Mouse (Mus musculus) large intestine, adult 2 months (tissue): ENCODE data around the gene Prrt1. TPM values are rescaled to one million over a fixed set of nuclear protein-coding genes. Genes with fewer than 3 reads are reported as not detected.
A peak's percentile ranks its signal among the peaks of the same experiment; 100 is the strongest.

Experiments used
- DNase-seq: peaks from one replicate; pipeline ENCODE4 v3.0.0-alpha.2; 2012; ENCODE audit warnings: low read depth, low spot score
- WGBS: fragments of 180-500 bp; shearing (Covaris S2); methylation state at CpG from one replicate; pipeline ENCODE4 v1.1.7; 2018; 5-methylcytosine and 5-hydroxymethylcytosine counted together
- polyA plus RNA-seq: library from polyadenylated mRNA; depleted of rRNA; stranded (reverse); fragments of >200 nt; gene quantifications from 2 replicates; pipeline ENCODE4 v1.2.3, GENCODE M21; 2012

Prrt1 gene
- polyA plus RNA-seq, 1 experiment: 4.5 TPM

- DNase-seq: no peak
- 46% methylated on average over 10 of the region's 10 CpGs for WGBS
Measured at GRCm38 (mm10) chr17:34645256-34645829, 16.0 kb downstream of the Prrt1 start.

- no peak for DNase-seq
- WGBS: 88% methylated on average over 30 of the region's 30 CpGs
Measured at GRCm38 (mm10) chr17:34645831-34646511, 16.6 kb downstream of the Prrt1 start.

DNA sequence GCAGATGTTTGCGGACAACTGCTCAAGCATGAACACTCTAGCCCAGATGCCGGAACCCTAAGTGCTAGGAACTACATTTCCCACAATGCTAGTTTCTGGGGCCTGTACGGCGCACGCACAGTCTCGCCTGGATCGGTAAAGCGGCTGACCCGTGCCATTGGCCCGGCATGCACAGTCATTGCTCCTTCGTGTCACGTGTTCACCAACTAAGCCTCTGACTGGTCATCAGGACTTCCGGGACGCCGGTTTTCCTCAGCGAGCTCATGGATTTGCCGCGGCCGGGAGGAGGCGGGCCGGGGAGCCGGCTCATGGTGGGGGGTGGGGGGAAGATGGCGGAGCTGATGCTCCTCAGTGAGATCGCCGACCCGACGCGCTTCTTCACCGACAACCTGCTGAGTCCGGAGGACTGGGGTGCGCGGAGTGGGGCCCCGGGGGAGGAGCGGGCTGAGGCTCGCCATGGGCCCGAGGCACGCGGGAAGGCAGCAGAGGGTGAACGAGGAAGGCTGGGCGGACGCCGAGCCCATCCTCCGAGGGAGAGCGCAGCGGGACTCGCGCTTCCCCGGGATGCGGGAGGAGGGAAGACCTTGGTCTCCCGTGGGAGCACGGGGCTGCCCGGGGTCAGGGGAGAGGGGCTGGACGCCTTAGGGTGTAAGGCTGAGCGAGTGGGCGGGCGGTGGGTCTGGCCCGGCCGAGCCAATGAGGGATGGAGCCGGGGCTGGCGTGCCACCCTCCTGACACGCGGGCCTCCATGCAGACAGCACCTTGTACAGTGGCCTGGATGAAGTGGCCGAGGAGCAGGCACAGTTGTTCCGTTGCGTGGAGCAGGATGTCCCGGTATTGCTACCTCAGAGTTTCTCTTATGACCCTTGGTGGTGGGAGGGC lies 17.8 kb downstream of the Prrt1 start, which contains the start of gene Atf6b:
TSS of gene Atf6b (plus strand) at position 241 of the 882 bp plus-strand sequence.
- DNase-seq: peak; percentile 98
- WGBS: under 1% methylated on average over 66 of the region's 66 CpGs

DNA sequence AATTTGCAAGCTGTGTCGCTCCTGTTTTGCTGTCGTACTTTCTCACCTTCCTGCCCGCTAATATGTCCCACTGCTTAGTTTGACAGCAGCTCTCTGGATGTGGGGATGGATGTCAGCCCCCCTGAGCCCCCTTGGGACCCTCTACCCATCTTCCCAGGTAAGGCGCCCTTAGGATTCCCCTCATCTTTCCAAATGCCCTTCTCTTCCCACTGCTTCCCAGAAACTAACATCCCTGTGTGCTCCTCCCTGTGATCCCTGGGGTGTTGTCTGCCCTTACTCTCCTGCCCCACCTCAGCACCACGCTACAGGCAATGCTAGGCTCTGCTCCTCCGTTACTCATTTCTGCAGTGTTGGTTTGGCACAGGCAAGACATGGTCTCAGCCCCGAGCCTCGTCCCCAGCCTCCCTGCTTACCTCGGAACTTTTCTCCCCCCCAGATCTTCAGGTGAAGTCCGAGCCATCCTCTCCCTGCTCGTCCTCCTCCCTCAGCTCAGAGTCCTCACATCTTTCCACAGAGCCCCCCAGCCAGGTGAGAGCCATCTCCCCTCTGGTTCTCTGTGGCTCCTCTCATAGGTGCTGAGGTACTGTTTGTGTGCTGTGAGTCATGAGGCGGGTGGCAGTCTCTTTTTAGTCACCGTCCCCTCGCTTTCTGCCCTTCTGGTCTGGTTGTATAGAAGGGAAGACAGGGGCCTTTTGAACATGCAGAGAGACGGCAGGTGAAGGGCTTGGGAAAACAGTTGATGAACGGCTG lies 19.0 kb downstream of the Prrt1 start:
- no peak for DNase-seq
- 84% methylated on average over 16 of the region's 16 CpGs for WGBS

DNA sequence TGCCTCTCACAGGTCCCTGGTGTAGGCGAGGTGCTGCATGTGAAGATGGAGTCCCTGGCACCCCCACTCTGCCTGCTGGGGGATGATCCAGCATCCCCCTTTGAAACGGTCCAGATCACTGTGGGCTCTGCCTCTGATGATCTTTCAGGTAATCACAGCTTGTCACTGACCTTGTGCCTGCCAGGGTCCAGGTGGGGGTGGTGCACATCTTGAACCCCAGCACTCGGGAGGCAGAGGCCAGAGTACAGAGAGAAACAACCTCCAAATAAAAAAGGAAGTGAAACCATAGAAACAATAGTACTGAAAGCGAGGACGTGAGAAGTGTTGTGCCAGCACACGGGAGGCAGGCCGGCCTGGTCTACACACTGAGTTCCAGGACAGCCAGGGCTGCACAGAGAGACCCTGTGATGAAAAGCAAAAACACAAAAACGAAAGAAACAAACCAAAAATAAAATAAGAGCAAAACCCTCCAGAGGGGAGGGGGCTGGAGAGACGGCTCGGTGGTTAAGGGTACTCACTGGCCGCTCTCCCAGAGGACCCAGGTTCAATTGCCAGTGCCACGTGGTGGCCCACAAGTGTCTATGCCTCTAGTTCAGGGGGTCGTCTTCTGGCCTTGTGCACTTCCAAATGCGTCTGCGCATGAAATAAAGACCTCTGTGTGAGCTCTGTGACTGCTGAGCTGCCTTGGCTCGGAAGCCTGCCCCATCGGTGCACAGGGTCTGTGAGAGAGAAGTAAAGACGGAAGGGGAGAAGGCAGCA lies 20.0 kb downstream of the Prrt1 start:
- DNase-seq: no peak
- WGBS: 81% methylated on average over 18 of the region's 18 CpGs

DNA sequence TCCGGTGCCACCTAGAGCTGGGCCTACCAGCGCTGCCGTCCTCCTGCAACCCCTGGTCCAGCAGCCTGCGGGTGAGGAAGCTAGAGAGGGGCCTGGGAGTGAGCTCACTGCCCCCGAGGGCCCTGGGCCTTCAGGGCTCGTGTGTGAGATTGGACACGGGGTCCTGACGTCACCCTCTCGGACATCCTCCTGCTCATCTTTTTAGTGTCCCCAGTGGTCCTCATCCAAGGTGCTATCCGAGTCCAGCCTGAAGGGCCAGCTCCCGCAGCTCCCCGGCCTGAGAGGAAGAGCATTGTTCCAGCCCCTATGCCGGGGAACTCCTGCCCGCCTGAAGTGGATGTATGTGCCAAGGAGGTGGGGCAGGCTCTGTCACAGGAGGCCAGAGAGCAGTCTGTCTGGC lies 21.4 kb downstream of the Prrt1 start:
- no peak for DNase-seq

GRCm38 (mm10) chr17:34651507-34652221 lies 22.3 kb downstream of the Prrt1 start:
- no peak for DNase-seq
- WGBS: 52% methylated on average over 19 of the region's 19 CpGs

More for the DNA sequence above, 21.4 kb downstream of the Prrt1 start:
- WGBS: 89% methylated on average over 14 of the region's 14 CpGs

GRCm38 (mm10) chr17:34652546-34652945 lies 23.2 kb downstream of the Prrt1 start:
- WGBS: 95% methylated on average over 10 of the region's 10 CpGs
- no peak for DNase-seq

DNA sequence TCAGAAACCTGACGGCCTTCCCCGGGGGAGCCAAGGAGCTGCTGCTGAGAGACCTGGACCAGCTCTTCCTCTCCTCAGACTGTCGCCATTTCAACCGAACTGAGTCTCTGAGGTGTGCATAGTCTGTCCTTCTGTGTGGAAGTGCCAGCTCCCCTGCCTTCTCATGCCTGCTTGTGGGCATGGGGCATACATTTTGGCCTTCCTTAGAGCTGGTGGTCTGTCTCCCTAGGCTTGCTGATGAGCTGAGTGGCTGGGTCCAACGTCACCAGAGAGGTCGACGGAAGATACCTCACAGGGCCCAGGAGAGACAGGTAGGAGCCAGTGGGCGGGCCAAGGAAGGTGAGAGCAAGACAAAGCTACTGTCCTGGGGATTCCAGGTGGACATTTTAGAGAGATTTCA lies 23.7 kb downstream of the Prrt1 start:
- WGBS: 91% methylated on average over 8 of the region's 8 CpGs
- no peak for DNase-seq

DNA sequence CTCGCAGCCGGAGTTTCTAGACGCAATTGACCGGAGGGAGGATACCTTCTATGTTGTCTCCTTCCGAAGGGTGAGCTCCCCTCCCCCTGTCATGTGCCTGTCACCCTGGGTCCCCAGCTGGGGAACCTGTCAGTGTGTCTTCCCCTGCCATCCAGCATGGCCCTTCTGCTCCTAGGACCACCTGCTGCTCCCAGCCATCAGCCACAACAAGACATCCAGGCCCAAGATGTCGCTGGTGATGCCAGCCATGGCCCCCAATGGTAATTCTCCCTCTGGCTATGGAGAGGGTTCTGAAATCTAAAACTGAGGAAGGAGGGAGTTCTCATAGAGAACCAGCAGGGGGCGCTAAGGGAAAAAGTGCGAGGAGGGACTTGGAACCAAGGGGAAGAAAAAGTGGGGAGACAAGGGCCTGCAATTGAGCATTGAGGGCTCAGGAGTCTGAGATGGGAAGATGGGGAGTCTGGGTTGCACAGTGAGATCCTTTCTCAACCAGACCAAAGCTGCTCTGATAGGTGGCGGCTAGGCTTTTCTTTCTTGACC lies 24.5 kb downstream of the Prrt1 start:
- DNase-seq: peak; percentile 50
- 63% methylated on average over 9 of the region's 9 CpGs for WGBS

- DNase-seq: no peak
- 87% methylated on average over 13 of the region's 13 CpGs for WGBS
Measured at GRCm38 (mm10) chr17:34654392-34654791, 25.1 kb downstream of the Prrt1 start.

- 57% methylated on average over 7 of the region's 7 CpGs for WGBS
- DNase-seq: no peak
Measured at GRCm38 (mm10) chr17:34655160-34655559, 25.8 kb downstream of the Prrt1 start.

DNA sequence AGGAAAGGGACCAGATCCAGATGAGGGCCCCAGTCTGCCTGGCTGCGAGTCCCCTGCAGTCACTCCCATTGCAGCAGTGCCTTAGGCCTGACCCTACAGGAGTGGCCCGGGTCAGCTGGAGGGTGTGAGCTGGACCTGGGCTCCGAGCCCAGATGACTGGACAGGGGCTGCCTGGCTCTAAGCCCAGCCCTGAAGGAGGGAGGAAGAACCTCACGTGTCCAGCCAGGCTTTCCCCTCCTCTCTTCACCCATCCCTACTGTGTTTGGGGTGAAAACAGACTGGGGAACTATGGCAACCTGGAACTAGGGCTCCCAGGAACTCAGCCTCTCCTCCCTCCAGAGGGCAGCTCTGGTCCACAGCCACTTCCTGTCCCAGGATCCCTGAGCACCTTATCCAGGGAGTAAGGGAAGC lies 26.3 kb downstream of the Prrt1 start:
- DNase-seq: no peak
- WGBS: 9% methylated on average over 4 of the region's 4 CpGs

DNA sequence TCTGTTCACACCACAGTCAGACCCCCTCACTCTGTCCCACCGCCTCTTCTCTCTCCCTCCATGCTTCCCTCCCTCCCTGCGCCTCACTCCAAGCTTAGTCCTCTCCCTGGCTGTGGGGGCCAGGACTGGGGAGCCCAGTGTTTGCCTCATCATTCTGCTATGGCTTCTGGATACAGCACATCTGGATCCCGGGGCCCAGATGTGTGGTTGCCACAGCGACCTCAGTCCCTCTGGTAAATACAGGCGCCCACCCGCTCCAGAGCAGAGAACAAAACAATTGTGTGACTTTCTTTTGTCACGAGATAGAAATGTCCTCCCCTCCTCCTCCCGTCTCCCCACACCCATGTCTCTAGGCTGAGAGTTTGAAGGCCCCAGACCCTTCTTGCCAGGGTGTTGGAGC lies 27.3 kb downstream of the Prrt1 start:
- 54% methylated on average over 8 of the region's 8 CpGs for WGBS
- no peak for DNase-seq

DNA sequence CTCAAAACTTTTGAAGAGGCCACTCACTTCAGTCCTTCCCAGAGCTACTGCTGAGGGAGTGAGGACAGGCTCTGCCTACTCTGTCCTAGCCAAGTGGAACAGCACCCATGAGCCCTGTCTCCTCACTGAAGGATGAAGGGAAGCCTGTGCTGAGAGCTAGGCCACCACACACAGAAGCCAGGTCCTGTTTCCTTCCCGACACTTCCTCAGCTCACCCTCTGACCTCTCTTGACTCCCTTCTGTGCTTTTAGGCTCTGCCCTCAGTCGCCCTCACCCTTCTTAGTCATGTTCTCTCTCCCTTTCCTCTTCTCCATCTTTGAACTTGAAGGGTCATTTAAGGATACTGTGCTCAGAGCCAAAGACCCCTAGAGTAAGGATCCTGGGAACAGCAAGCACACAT lies 27.9 kb downstream of the Prrt1 start:
- 33% methylated on average over 2 of the region's 2 CpGs for WGBS
- no peak for DNase-seq

GRCm38 (mm10) chr17:34658145-34658544 lies 28.8 kb downstream of the Prrt1 start:
- DNase-seq: no peak
- WGBS: 54% methylated on average over 2 of the region's 2 CpGs

DNA sequence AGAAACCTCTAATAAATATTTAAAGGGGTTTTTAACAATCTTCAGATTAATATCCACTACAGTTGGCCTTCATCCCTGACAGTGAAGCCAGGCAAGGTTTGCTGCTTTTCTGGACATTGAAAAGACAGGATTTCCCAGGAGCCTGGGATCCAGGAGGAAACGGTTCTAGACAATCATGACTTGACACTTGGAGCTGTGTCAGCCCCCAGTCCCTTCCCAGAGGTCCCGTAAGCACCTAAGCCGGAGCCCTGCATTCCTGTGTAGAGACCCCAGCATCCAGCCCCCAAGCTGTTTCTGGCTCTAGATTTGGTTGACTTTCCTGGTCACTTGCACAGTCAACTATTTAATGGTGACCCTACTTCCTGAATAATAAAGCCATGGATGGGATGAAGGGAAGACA lies 29.3 kb downstream of the Prrt1 start:
- no peak for DNase-seq
- WGBS: 67% methylated on average over 3 of the region's 3 CpGs

GRCm38 (mm10) chr17:34659181-34659896 lies 30.0 kb downstream of the Prrt1 start:
- no peak for DNase-seq
- 47% methylated on average over 12 of the region's 12 CpGs for WGBS
